Mouse (Mus musculus): ENCODE data around the gene Slc2a12.

- TF ChIP-seq CTCF (IDR thresholded peaks at IDR 0.05; ENCODE audit: borderline replicate concordance, insufficient read depth, low read depth, low read length): 0 out of 2 replicates have a peak, but pooled peaks have one; percentile 8
- no peak for TF ChIP-seq POLR2A (IDR thresholded peaks at IDR 0.05; ENCODE audit: borderline replicate concordance, insufficient read depth, low read length)
These were observed 65.5 kb downstream of the Slc2a12 start for GRCm38 (mm10) chr10:22710173-22710777.
